Mouse (Mus musculus) WW6 (cell line): ENCODE measurements around the gene Mageb5.
"Not testable (repeated sequence)": the region's sequence is repeated elsewhere in the genome, so short reads cannot be mapped to it uniquely, and the experiment has no call there.

Source experiments
- DNase-seq: peaks from one replicate; pipeline ENCODE4 v3.0.0-alpha.2; 2013; ENCODE audit warnings: low read depth, low spot score

The Mageb5 gene

DNA sequence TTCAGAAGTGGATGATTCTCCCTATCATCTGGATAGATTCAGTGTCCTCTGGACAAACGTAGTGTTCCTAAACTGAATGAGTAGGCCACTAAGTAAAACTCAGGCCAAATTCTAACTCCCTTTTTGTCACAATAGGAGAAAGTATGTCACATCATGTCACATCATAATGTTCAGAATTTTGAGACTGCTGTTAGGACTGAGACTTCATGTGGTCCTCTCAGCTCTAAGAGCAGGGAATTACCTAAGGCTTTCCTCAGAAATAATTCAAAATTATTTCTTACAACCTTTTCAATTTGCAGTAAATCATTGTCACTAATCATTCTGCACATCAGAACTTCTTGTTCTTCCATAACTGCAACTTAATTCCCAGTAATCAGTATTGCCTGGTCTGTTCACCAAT is at the start of gene Mageb5:
TSS of gene Mageb5 (minus strand) at position 101 of the 400 bp plus-strand sequence.
- DNase-seq, result not testable (repeated sequence)

- DNase-seq, result not testable (repeated sequence)
Measured at GRCm38 (mm10) chrX:91759591-91760226, 23.1 kb downstream of the Mageb5 start.
